Mouse (Mus musculus) cerebellum, adult 2 months (tissue): ENCODE results near the gene Brap.

Experiments used
- CTCF ChIP-seq: fragments of 200-500 bp; IDR thresholded peaks from 2 replicates; pipeline ENCODE4 v1.5.1; 2011; ENCODE audit warnings: low read depth, mild to moderate bottlenecking, control low read depth, low read length, moderate library complexity, borderline replicate concordance; ENCODE audit not compliant: insufficient read depth
- POLR2A ChIP-seq: fragments of 200-500 bp; IDR thresholded peaks from 2 replicates; pipeline ENCODE4 v1.6.1; 2011; ENCODE audit warnings: low read length, control low read depth, borderline replicate concordance; ENCODE audit not compliant: insufficient read depth

- TF ChIP-seq CTCF (no peak), POLR2A (peak; percentile 95)
These were observed 51.0 kb downstream of the Brap start, which contains the start of gene Atxn2 for GRCm38 (mm10) chr5:121711174-121711927.
